Mouse (Mus musculus) small intestine, adult 2 months (tissue): ENCODE measurements at regions not wholly inside any gene's neighbourhood (a gene's known extent, or its start where the extent isn't known, plus 50 kb on each side); places are given as distances from the start of the nearest gene placed in this dataset.

Experiments used
- H3K27ac ChIP-seq: fragments of 200-500 bp; 2 replicates; pipeline ENCODE4 v1.5.1; 2012; ENCODE audit warnings: low read depth, low read length, control low read depth, inconsistent platforms; ENCODE audit not compliant: insufficient read depth
- H3K27me3 ChIP-seq: fragments of 200-500 bp; 2 replicates; pipeline ENCODE4 v1.6.1; 2012; ENCODE audit warnings: mild to moderate bottlenecking, moderate library complexity, low read length, inconsistent platforms; ENCODE audit not compliant: control insufficient read depth, insufficient read depth
- H3K36me3 ChIP-seq: fragments of 200-500 bp; 2 replicates; pipeline ENCODE4 v1.6.1; 2012; ENCODE audit warnings: mild to moderate bottlenecking, low read length, control low read depth, inconsistent platforms; ENCODE audit not compliant: control insufficient read depth, insufficient read depth
- H3K4me1 ChIP-seq: fragments of 200-500 bp; 2 replicates; pipeline ENCODE4 v1.6.1; 2012; ENCODE audit warnings: low read length, inconsistent platforms, mixed read lengths; ENCODE audit not compliant: control insufficient read depth, insufficient read depth, insufficient read length
- H3K4me3 ChIP-seq: fragments of 200-500 bp; 2 replicates; pipeline ENCODE4 v1.5.1; 2012; ENCODE audit warnings: low read depth, mild to moderate bottlenecking, control low read depth, inconsistent platforms, low read length, moderate library complexity
- CTCF ChIP-seq: fragments of 200-500 bp; IDR thresholded peaks from 2 replicates; pipeline ENCODE4 v1.5.1; 2012; ENCODE audit warnings: low read depth, mild to moderate bottlenecking, control low read depth, inconsistent platforms, low read length, moderate library complexity, mixed read lengths; ENCODE audit not compliant: insufficient replicate concordance, insufficient read length; ENCODE audit errors: extremely low read depth
- POLR2A ChIP-seq: fragments of 200-500 bp; IDR thresholded peaks from 2 replicates; pipeline ENCODE4 v1.6.1; 2012; ENCODE audit warnings: low read depth, mild to moderate bottlenecking, control low read depth, inconsistent platforms, low read length, moderate library complexity
- WGBS: fragments of 180-500 bp; shearing (Covaris S2); methylation state at CpG from one replicate; pipeline ENCODE4 v1.1.7; 2018; 5-methylcytosine and 5-hydroxymethylcytosine counted together

- Histone ChIP-seq H3K27ac (peak overlapping the region; percentile 96), H3K4me3 (peak overlapping the region; percentile 79)
- under 1% methylated on average over 58 of the region's 58 CpGs for WGBS
Observed at GRCm38 (mm10) chr15:85634322-85635141, 52.3 kb upstream of the Wnt7b start.

GRCm38 (mm10) chr15:85635425-85635824 is 53.2 kb upstream of the Wnt7b start:
- WGBS = 91% methylated on average over 6 of the region's 6 CpGs
- no peaks in the 10 kb centered on the region for H3K36me3 ChIP-seq
- H3K27me3 ChIP-seq = no peaks in the 10 kb centered on the region
- peak overlapping the region; percentile 96 for H3K27ac ChIP-seq
- H3K4me1 ChIP-seq = peaks cover 3% of the 10 kb centered on the region; the same call in 1 of the 2 replicates
- peak overlapping the region; percentile 79 for H3K4me3 ChIP-seq
- TF ChIP-seq CTCF (no peak), POLR2A (no peak)

More at GRCm38 (mm10) chr15:85634322-85635141, 52.3 kb upstream of the Wnt7b start:
- no peaks in the 10 kb centered on the region for H3K36me3 ChIP-seq
- TF ChIP-seq POLR2A = peak; percentile 67; the same call in 1 of the 2 replicates
- no peak for TF ChIP-seq CTCF
- H3K27me3 ChIP-seq = no peaks in the 10 kb centered on the region
- H3K4me1 ChIP-seq = peaks cover 3% of the 10 kb centered on the region; the same call in 1 of the 2 replicates

GRCm38 (mm10) chr15:85639566-85639965 is 57.3 kb upstream of the Wnt7b start:
- 89% methylated on average over 2 of the region's 2 CpGs for WGBS
- TF ChIP-seq CTCF (no peak), POLR2A (no peak)
- no peaks in the 10 kb centered on the region for H3K36me3 ChIP-seq
- peaks cover 3% of the 10 kb centered on the region; the same call in 1 of the 2 replicates for H3K4me1 ChIP-seq
- H3K27me3 ChIP-seq = no peaks in the 10 kb centered on the region
- H3K27ac ChIP-seq = no peak overlapping the region
- no peak overlapping the region for H3K4me3 ChIP-seq

- H3K27ac ChIP-seq = no peak overlapping the region
- no peaks in the 10 kb centered on the region; the same call in 1 of the 2 replicates for H3K4me1 ChIP-seq
- TF ChIP-seq CTCF (no peak), POLR2A (no peak)
- WGBS = 82% methylated on average over 15 of the region's 15 CpGs
- H3K27me3 ChIP-seq = no peaks in the 10 kb centered on the region
- H3K4me3 ChIP-seq = no peak overlapping the region
- H3K36me3 ChIP-seq = no peaks in the 10 kb centered on the region
Observed at GRCm38 (mm10) chr15:85641120-85642080, 59.1 kb upstream of the Wnt7b start.

- Histone ChIP-seq H3K36me3 (no peaks in the 10 kb centered on the region), H3K4me1 (peaks cover 7% of the 10 kb centered on the region), H3K27ac (peak overlapping the region; percentile 66), H3K4me3 (peak overlapping the region; percentile 75), H3K27me3 (no peaks in the 10 kb centered on the region)
- 44% methylated on average over 8 of the region's 8 CpGs for WGBS
- TF ChIP-seq CTCF = no peak
- no peak for TF ChIP-seq POLR2A
Observed at GRCm38 (mm10) chr15:85645396-85645795, 63.1 kb upstream of the Wnt7b start.

GRCm38 (mm10) chr15:85645971-85646638 is 63.8 kb upstream of the Wnt7b start:
- Histone ChIP-seq H3K36me3 (no peaks in the 10 kb centered on the region), H3K27me3 (no peaks in the 10 kb centered on the region), H3K4me3 (peak overlapping the region; percentile 75), H3K4me1 (peaks cover 7% of the 10 kb centered on the region), H3K27ac (peak overlapping the region; percentile 66)
- 2% methylated on average over 33 of the region's 33 CpGs for WGBS
- TF ChIP-seq POLR2A (no peak), CTCF (no peak)
